Mouse (Mus musculus) common myeloid progenitor, adult 5-6 weeks (primary cell): ENCODE measurements around the gene Tom1. TPM values are rescaled to one million over a fixed set of nuclear protein-coding genes. Genes with fewer than 3 reads are reported as not detected.

ENCODE experiments used
- ATAC-seq: replicated peaks from 2 replicates; pipeline ENCODE4 v1.8.0; 2016; ENCODE audit warnings: low read depth, mild to moderate bottlenecking, moderate TSS enrichment, inconsistent platforms; ENCODE audit not compliant: poor library complexity, severe bottlenecking
- total RNA-seq: library from RNA; stranded (forward); fragments of 200-1000, 187-1606 nt; gene quantifications from 2 replicates; pipeline ENCODE4 v1.2.3, GENCODE M21; 2017

Gene Tom1
- total RNA-seq, 1 experiment from 2014 or later: 8.6 TPM

DNA sequence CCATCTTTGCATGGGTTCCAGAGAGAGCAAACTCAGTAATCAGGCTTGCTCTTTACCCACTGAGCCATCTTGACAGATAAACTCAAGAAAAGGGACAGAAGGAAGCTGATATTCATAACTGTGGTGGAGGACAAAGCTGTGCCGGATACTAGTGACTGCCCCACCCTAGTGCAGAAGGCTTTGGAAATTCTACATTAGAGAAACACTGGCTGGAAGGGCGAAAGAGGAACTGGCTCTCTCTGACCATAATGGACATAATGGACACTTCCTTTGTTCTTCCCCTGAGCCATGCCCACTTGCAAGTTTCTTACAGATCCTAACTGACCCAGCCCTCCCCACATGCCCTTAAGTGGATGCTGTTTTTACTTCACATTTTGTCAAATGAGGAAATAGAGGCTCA is 52.5 kb downstream of the Tom1 start:
- 0 out of 2 replicates have a peak, but pooled peaks have one; percentile 3 for ATAC-seq

DNA sequence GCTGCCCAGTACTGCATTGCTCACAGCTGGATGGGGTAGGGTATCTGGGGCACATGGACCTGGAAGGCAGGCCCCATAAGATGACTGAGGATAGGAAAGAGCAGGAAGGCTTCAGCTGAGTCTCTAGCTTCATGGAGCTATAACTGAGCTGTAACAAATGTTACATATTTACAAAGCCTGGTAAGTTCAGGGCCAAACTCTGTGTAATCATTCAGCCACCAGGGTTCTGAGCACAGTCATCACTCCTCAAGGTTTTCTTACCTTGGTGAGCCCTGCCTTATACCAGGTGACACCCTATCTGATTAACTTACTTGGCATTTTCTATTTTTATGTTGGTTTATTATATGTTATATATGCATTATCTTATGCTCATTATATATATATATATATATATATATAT is 53.6 kb downstream of the Tom1 start:
- no peak for ATAC-seq

DNA sequence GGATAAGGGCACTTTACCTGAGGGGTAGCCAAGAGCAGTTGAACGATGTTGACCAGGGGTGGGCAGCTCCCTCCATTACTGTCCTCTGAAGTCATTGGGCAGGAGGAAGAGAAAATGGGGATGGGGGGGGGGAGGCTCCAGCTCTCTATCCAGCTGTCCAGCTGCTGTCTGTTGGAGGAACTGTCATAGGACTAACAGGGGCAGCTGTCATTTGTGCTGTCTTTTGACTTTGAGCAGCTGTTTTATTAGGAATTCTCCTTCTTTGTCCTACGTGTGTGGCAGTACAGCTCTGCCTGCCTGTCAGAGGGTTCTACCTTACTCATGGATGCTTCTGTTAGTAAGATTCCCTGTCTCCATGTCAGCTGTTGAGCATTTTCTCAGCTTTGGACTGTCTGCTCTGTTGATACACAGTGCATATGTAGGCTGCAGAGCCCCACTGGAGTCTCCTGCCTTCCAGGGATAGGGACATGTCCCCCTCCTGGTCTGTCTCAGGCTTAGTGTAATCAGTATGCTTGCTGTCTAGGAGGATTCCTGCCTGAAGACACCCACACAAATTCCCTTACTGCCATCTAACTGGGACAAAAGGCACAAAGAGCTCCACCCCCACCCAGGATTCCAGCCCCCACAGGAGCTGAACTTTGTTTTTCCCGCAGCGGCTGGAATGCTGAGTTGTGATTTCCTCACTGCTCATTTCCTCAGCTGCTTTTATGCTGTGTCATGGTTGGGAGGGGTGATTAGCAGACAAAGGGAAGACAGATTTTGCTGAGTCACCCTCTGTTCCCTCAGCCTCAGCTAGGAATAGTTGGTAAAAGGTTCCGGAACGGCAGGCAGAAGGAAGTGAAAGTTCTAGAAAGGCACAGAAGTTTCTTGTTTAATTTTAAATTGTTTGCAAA is 55.7 kb downstream of the Tom1 start:
- ATAC-seq: peak; percentile 68

DNA sequence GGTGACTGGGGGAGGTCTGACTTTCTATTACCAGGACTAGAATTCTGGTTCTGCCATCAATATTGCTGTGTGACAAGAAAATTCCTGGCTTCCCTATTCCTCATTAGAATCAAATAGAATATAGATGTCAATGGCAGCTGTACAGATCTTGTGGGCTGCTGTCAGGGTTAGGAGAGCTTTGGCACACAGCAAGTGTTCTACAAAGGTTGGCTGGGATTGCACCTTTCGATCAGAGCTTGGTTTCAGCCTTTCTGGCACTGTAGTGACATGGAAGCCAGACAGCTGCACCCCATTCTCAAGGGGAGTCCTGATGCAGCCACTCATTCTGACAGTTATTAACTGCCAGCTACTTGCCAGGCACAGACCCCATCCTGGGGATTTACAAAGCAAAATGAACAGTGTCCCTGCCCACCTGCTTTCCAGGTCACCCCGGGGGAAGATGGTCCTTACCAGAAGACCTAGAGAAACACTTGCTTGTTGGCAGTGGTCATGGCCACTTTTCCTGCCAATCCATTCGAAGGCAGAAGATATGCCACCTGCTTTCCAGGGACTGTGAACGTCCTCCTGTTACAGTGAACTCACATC is 57.4 kb downstream of the Tom1 start:
- ATAC-seq: no peak

DNA sequence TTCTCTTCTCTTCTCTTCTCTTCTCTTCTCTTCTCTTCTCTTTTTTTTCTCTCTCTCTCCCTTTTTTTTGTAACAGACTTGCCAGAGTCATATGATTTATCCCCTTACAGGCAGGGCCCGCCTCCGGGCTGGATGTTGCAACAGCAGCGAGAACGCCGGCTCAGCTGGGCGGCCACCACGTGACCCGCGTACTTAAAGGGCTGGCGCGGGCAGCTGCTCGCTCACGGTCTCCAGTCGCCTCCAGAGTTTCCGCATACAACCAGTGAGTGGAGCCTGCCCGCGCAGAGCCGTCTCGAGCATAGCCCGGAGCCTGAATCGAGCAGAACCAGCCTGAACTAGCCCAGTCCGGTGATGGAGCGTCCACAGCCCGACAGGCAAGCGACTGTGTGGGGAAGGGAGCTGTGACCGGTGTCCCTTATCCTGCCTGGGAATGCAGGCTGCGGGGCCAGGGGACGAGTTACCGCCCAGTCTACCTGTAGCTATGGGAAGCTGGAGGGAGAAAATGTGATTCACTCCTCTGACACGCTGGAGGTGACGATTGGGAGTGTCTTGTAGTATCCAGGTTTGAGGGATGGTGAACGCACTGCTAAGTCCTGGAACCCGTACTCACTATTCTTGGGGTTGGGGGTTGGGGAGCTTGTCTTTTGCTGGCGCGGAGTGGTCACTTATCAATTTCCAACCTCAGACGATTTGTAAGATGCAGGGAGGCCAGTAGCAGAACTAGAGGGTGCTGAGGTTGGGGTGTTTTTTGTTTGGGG is 60.1 kb downstream of the Tom1 start, which contains the start of gene Hmox1:
Hmox1 (plus strand) TSS at position 223 of the 758 bp plus-strand sequence.
- ATAC-seq: peak; percentile 92

DNA sequence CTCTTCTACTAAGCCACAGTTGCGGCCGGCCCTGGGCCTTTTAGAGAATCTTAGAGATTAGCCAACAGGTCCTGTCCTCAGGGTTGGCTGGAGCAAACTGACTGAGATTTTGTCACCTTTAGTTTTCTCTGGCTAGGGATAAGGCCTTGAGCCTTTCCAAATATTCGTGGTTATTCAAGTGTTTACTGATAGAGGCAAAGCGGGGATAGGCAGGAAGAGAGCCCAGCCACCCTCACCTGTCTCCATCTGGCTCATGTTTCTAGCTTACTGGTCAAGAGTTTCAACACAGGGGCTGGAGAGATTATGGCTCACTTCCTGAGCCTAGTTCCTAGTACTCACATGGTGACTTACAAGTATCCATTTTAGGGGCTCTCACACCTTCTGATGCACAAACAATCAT is 69.5 kb downstream of the Tom1 start:
- no peak for ATAC-seq

DNA sequence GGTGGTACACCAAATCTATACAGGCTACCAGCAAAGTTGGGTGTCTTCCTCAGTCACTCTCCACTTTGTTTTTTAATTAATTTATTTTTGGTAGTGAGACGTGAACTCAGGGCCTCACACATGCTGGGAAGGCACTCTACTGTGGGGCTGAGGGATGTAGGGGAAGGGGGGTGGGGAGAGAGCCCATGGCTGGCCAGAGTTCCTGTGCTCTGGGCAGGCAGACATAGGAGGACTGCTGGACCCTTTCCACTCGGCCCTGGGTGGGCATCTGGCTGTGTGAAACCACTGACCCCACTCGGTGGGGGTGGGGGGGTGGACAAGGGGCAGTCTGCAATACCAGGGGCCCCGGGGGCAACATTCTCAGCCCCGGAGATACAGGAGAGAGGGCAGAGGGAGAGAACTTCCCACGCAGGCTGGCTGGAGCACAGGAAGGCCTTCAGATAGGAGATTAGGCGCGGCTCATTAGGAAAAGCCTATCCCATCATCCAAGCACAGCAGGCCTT is 69.9 kb downstream of the Tom1 start:
- no peak for ATAC-seq

DNA sequence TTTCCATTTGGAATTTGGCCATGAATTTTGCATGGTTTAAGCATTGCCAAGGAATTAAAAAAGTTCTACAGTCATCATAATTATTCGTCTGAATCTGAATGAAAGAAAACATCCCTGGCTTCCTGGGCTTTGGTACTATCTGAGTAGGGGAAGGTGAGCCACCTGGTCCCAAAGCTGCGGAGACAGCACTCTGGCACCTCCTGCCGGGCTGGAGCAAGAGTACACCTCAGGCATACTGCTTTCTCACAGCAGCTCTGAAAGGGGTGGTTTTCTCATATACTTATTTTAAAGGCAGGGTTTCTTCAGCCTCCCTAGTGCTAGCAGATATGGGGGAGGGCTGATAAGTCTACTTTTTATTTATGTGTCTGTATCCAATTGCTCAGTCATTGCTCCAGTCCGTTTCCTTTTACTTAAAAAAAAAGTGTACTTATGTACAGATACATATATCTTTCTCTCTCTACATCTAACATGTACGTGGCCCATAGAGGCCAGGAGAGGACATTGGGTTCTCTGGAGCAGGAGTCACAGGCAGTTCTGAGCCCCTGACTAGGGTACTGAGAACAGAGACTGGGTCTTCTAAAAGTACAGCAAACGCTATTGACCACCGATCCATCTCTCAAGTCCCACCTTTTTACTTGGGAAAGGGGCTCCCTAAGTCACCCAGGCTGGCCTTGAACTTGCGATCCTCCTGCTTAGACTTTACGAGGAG is 75.2 kb downstream of the Tom1 start:
- ATAC-seq: peak; percentile 80

DNA sequence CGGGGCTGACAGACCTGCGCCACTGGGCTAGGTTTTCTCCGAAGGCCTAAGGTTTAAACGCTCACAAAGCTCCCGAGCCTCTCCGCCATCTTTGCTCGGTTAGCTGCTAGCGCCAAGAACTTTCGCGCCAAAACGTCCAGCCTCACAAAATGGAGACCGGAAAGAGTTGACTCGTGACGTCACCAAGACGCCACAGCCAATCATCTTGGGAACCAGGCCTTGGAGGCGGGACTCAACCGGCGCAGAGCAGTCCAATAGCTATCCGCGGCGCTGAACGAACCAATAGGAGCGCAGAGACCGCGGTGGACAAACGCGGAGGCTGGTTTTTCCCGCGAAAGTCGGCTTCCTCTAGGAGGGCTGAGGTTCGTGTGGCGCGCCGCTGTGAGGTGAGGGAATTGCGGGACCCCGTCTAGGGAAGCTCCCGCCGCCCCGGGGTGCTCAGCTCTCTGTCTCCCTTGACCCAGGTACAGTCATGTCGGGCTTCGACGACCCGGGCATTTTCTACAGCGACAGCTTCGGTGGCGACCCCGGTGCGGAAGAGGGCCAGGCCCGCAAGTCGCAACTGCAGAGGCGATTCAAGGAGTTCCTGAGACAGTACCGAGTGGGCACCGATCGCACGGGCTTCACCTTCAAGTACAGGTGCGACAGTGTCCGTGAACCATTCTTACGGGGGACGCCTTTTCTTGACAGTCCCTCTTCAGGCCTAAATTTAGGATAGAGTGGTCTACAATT is 75.9 kb downstream of the Tom1 start, which contains the start of gene Mcm5:
Mcm5 (plus strand) TSS at position 334 of the 732 bp plus-strand sequence.
- ATAC-seq: peak; percentile 93

DNA sequence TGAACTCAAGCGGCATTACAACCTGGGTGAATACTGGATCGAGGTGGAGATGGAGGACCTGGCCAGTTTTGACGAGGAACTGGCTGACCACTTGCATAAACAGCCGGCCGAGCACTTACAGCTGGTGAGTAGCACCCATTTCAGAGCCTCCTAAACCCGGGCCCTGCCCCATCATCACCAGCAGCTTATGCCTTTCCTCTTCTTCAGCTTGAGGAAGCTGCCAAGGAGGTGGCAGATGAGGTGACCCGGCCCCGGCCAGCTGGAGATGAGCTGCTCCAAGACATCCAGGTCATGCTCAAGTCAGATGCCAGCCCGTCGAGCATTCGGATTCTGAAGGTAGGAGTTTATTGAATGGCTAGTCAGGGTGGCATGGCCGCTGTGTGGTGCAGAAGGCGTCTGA is 76.6 kb downstream of the Tom1 start:
- ATAC-seq: no peak

DNA sequence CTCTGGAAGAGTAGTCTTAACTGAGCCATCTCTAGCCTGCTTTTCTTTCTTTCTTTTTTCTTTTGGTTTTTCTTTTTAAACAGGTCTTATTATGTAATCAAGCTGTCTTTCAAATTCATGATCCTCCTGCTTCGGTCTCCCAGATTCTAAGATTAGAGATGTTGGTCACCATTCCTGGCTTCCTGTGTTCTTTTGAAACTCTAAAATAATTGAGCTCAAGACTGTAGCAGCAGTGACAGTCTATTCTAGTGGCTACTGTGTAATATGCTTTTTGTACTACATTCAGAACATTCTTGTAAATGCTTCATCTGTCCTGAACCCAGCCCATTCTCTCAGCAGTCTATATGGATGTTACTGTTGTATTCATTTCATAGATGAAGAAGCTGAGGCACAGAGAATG is 85.0 kb downstream of the Tom1 start:
- ATAC-seq: no peak

DNA sequence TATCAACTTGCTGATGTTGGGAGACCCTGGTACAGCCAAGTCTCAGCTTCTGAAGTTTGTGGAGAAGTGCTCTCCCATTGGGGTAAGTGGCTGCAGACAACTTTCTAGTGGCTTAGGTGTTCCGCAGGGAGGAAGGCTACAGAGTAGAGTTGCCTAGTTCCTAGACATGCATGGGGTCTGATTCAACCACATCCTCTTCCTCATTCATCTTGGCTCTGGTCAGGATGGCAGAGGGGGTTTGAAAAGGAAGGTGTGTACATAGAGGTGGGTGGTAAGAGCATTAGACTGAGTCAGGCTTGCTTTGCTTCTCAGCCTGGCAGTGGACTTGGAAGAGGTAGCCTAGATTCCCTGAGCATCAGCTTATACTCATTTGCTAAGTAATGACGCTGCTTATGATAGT is 85.8 kb downstream of the Tom1 start:
- ATAC-seq: peak; percentile 70

Other genes starting within 250 kb of the Tom1 start
- not detected in 2 replicates for gene Isx, start 160.5 kb upstream of the Tom1 start, total RNA-seq
- 57.4 and 104 TPM in 2 replicates for gene Hmgxb4, start 40.3 kb upstream of the Tom1 start, total RNA-seq
- gene Hmox1, start 59.9 kb downstream of the Tom1 start, total RNA-seq: 2.4 and 4.8 TPM in 2 replicates
- 262 and 325 TPM in 2 replicates for gene Mcm5, start 75.9 kb downstream of the Tom1 start, total RNA-seq
- gene Rasd2, start 180.2 kb downstream of the Tom1 start, total RNA-seq: not detected in 2 replicates